Mouse (Mus musculus): ENCODE measurements around the gene Etfbkmt. TPM values are rescaled to one million over a fixed set of nuclear protein-coding genes. Genes with fewer than 3 reads are reported as not detected.

Gene Etfbkmt
- 10.7 and 12.9 TPM in 2 replicates for polyA plus RNA-seq (2012; rRNA removed)

DNA sequence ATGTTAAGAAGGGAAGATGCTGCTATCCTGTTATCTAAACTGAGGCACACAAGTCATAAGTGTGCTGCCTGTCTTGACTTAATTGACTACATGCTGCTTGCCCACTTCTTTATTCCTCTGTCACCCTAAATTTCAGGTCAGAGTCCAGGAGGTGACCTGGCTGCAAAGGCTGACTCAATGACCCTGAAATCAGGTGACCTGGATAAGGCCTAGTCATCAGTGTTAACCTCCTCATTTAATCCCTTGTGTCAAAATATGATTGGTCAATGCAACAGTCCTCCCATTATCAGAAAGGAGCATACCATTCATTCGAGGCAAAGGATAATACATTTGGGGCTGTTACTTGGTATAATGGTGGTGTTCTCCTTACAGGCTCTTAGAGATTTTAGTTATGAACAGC, at the start of gene Etfbkmt:
Etfbkmt (plus strand) TSS at position 379 of the 400 bp plus-strand sequence.

DNA sequence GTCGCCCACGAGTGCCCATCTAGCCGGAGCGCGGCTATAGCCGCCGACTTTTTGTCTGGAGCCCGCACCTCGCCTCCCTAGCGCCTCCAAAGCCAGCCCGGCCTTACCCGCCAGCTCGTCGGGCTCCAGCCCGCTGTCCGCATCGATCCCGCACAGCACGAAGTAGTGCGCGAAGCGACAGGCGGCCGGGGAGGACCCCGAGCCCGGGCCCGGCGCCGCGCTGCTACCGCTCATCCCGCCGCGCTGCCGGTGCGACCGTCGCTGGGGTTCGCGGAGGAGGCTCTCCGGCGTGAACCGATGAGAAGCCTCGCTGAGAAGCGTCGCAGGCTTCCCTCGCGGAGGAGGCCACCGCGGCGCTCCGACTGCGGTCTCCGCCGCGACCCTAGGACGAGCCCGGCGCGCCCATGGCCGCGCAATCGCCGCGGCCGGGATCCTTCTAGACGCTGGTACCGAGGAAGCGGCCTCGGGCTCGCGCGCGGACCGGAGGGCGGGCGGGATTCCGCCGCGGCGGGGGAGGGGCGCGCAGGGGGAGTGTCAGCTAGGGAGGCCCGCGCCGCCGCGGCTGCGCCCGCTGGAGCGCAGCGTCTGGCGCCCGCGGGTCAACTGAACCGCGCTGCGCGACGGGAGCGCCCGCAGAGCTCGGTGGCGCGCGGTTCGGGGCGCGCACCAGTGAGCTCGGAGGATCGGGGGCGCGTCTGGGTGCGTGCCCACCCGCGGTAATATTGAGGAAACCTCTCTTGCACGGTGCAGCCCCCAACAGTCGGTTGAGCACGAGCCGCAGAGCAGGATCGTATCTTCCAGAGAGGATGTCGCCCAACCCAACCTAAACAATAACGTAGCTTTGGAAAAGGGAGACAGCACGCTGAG, 38.3 kb upstream of the Etfbkmt start, which contains the start of gene Dennd5b:
Dennd5b (minus strand) TSS at position 605 of the 867 bp plus-strand sequence.

DNA sequence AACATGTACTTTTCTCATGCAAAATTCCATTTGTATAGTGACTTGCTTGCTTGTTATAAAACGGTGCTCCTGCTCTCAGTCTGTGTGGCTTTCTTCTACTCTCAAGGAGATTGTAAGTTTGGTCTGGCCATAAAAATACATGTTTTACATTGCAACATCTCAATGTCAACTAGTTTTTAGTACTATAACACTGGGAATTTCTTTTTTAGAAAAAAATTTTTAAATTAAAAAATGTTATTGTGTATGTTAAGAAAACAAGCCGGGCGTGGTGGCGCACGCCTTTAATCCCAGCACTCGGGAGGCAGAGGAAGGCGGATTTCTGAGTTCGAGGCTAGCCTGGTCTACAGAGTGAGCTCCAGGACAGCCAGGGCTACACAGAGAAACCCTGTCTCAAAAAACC, 9.8 kb upstream of the Etfbkmt start, which contains the start of gene Gm10203:
Gm10203 (plus strand) TSS at position 301 of the 400 bp plus-strand sequence.

DNA sequence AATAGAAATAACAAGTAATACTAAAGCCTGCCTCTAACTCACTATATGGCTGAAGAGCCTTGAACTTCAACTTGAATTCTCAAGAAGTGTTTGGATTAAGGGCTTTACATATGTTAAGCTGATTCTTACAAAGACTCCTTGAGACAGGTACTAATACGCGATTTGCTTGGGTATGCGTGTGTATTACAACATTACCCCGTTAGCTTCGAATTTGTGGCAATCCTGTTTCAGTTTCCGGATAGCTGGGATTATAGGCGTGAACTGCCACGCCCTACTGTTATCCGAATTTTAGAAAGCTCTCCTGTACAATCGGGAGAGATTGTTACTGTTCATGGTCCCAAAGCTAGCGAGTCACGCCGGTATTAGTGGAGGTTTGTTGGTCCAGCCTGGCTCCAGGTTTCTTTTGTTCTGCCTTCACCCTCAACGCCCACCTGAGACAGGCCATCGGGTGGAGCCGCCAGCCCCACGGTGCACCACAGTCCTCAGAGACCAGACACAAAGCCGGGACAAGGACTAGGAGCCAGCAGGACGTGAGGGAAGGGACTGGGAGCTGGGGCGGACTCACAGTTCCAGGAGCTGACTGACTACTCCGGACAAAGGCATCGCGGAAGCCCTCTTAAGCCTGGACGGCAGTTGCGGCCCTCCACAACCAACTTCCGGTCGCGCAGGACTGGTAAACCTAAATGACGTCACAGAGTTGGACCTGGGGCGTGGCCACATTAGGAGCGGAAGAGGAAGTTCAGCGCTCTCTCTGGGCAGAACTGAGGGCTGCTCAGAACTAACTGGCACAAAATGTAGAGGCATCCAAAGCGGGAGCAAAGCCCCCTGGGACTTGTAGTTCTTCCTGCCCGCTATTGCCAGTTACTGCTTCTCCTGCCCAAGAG, 48.6 kb downstream of the Etfbkmt start, which contains the start of gene Amn1:
Amn1 (minus strand) TSS at position 672 of the 884 bp plus-strand sequence.

Other genes starting within 250 kb of the Etfbkmt start
- gene Caprin2, start 243.6 kb upstream of the Etfbkmt start, polyA plus RNA-seq (2012; rRNA removed), result 24.5 and 33.1 TPM in 2 replicates
- gene Sinhcaf, start 193.4 kb upstream of the Etfbkmt start, polyA plus RNA-seq (2012; rRNA removed), result 126 and 195 TPM in 2 replicates
- gene Dennd5b, start 38.2 kb upstream of the Etfbkmt start, polyA plus RNA-seq (2012; rRNA removed), result 9.3 and 10.8 TPM in 2 replicates
- gene Gm10203, start 9.7 kb upstream of the Etfbkmt start, polyA plus RNA-seq (2012; rRNA removed), result not detected in 2 replicates
- gene Amn1, start 48.9 kb downstream of the Etfbkmt start, polyA plus RNA-seq (2012; rRNA removed), result 20.5 and 39.4 TPM in 2 replicates
- gene Resf1, start 169.6 kb downstream of the Etfbkmt start, polyA plus RNA-seq (2012; rRNA removed), result 16.4 and 16.9 TPM in 2 replicates